Mouse (Mus musculus) heart, adult 2 months (tissue): ENCODE measurements around the gene Col15a1.

ENCODE experiments used
- CTCF ChIP-seq: fragments of 200-600 bp; IDR thresholded peaks from 2 replicates; pipeline ENCODE4 v1.8.1; 2022; ENCODE audit warnings: antibody characterized with exemption, mild to moderate bottlenecking, moderate library complexity
- EP300 ChIP-seq: fragments of 200-500 bp; IDR thresholded peaks from 2 replicates; pipeline ENCODE4 v1.6.1; 2011; ENCODE audit warnings: low read depth, low read length, control low read depth; ENCODE audit not compliant: insufficient read depth
- POLR2A ChIP-seq: fragments of 200-500 bp; IDR thresholded peaks from 2 replicates; pipeline ENCODE4 v1.6.1; 2011; ENCODE audit warnings: mild to moderate bottlenecking, low read depth, low read length, control low read depth; ENCODE audit not compliant: insufficient read depth

- TF ChIP-seq CTCF (no peak), POLR2A (no peak), EP300 (no peak)
These were observed 19.1 kb downstream of the Col15a1 start for GRCm38 (mm10) chr4:47227101-47227500.
